Mouse (Mus musculus) midbrain, embryonic 16.5 days (tissue): ENCODE results near the gene Atg16l2. TPM values are rescaled to one million over a fixed set of nuclear protein-coding genes. Genes with fewer than 3 reads are reported as not detected.

Experiments
- ATAC-seq: fragments of 200-750 bp; cut with Nextera tagmentation; 2 replicates; pipeline ENCODE4 v1.8.0; 2017; ENCODE audit warnings: moderate TSS enrichment
- H3K27ac ChIP-seq: fragments of 300-500 bp; sonication (generic); 2 replicates; pipeline ENCODE4 v1.5.1; 2014; ENCODE audit warnings: mild to moderate bottlenecking, low read length, mixed read lengths
- H3K27me3 ChIP-seq: fragments of 300-500 bp; sonication (generic); 2 replicates; pipeline ENCODE4 v1.6.1; 2014; ENCODE audit warnings: low read depth, low read length, mixed read lengths; ENCODE audit not compliant: control insufficient read depth, insufficient read depth
- H3K36me3 ChIP-seq: fragments of 300-500 bp; sonication (generic); 2 replicates; pipeline ENCODE4 v1.6.1; 2014; ENCODE audit warnings: mild to moderate bottlenecking, low read length, moderate library complexity, mixed read lengths; ENCODE audit not compliant: control insufficient read depth, insufficient read depth
- H3K4me1 ChIP-seq: fragments of 300-500 bp; sonication (generic); 2 replicates; pipeline ENCODE4 v1.6.1; 2014; ENCODE audit warnings: mild to moderate bottlenecking, low read length, mixed read lengths; ENCODE audit not compliant: control insufficient read depth, insufficient read depth
- H3K4me2 ChIP-seq: fragments of 300-500 bp; sonication (generic); 2 replicates; pipeline ENCODE4 v1.6.1; 2014; ENCODE audit warnings: mild to moderate bottlenecking, low read length, mixed read lengths
- H3K4me3 ChIP-seq: fragments of 300-500 bp; sonication (generic); 2 replicates; pipeline ENCODE4 v1.5.1; 2014; ENCODE audit warnings: low read depth, mild to moderate bottlenecking, low read length, moderate library complexity, mixed read lengths
- H3K9ac ChIP-seq: fragments of 300-500 bp; sonication (generic); 2 replicates; pipeline ENCODE4 v1.6.1; 2014; ENCODE audit warnings: low read depth, low read length, mixed read lengths
- H3K9me3 ChIP-seq: fragments of 300-500 bp; sonication (generic); replicated peaks from 2 replicates; pipeline ENCODE4 v1.6.1; 2014; ENCODE audit warnings: mild to moderate bottlenecking, low read length, mixed read lengths; ENCODE audit not compliant: control insufficient read depth, poor library complexity, severe bottlenecking
- WGBS: fragments of 180-500 bp; shearing (Covaris S2); extraction: QIAGEN DNeasy Blood & Tissue Kit; methylation state at CpG from one replicate; pipeline ENCODE4 v1.1.7; 2014; 5-methylcytosine and 5-hydroxymethylcytosine counted together
- polyA plus RNA-seq: library from polyadenylated mRNA; unstranded; fragments of >200 nt; fragmentation: Nextera tagmentation; extraction: Ambion mirVana; gene quantifications from 2 replicates; pipeline ENCODE4 v1.2.1, GENCODE M21; 2015

The Atg16l2 gene
- polyA plus RNA-seq, 1 experiment from 2014 or later, result 36.3 TPM

- H3K36me3 ChIP-seq, result no peaks in the 10 kb centered on the region
- under 1% methylated on average over 30 of the region's 30 CpGs for WGBS
- ATAC-seq, result no peak; the same call in none of the 2 replicates
- peak overlapping the region; percentile 87 for H3K4me2 ChIP-seq
- H3K4me3 ChIP-seq, result peak overlapping the region; percentile 65
- H3K27me3 ChIP-seq, result peaks cover 7% of the 10 kb centered on the region; the same call in 1 of the 2 replicates
- H3K4me1 ChIP-seq, result peaks cover 13% of the 10 kb centered on the region; the same call in 1 of the 2 replicates
- peak overlapping the region; percentile 65 for H3K27ac ChIP-seq
- H3K9ac ChIP-seq, result peak overlapping the region; percentile 72
- no peaks in the 10 kb centered on the region for H3K9me3 ChIP-seq
Measured at GRCm38 (mm10) chr7:101301361-101301880, 630 bp downstream of the Atg16l2 start.

- peaks cover 18% of the 10 kb centered on the region for H3K4me1 ChIP-seq
- H3K27me3 ChIP-seq, result peaks cover 7% of the 10 kb centered on the region; the same call in 1 of the 2 replicates
- WGBS, result 84% methylated on average over 3 of the region's 3 CpGs
- H3K27ac ChIP-seq, result no peak overlapping the region
- no peak overlapping the region for H3K4me2 ChIP-seq
- no peak overlapping the region for H3K9ac ChIP-seq
- H3K36me3 ChIP-seq, result no peaks in the 10 kb centered on the region
- no peak for ATAC-seq
- no peaks in the 10 kb centered on the region for H3K9me3 ChIP-seq
- H3K4me3 ChIP-seq, result no peak overlapping the region
Measured at GRCm38 (mm10) chr7:101298375-101298774, 3.7 kb downstream of the Atg16l2 start.

GRCm38 (mm10) chr7:101297023-101297405 is 5.0 kb downstream of the Atg16l2 start:
- Histone ChIP-seq H3K4me1 (peaks cover 15% of the 10 kb centered on the region), H3K27me3 (peaks cover 7% of the 10 kb centered on the region; the same call in 1 of the 2 replicates), H3K27ac (peak overlapping the region; percentile 53), H3K4me3 (peak overlapping the region; percentile 42), H3K4me2 (peak overlapping the region; percentile 77), H3K9ac (peak overlapping the region; percentile 57), H3K36me3 (no peaks in the 10 kb centered on the region), H3K9me3 (no peaks in the 10 kb centered on the region)
- 17% methylated on average over 8 of the region's 8 CpGs for WGBS
- peak; percentile 52; the same call in 1 of the 2 replicates for ATAC-seq

GRCm38 (mm10) chr7:101296252-101297022 is 5.6 kb downstream of the Atg16l2 start:
- Histone ChIP-seq H3K4me3 (peak overlapping the region; percentile 42), H3K4me1 (peaks cover 15% of the 10 kb centered on the region), H3K9me3 (no peaks in the 10 kb centered on the region), H3K27me3 (peaks cover 7% of the 10 kb centered on the region; the same call in 1 of the 2 replicates), H3K4me2 (peak overlapping the region; percentile 77), H3K27ac (peak overlapping the region; percentile 53), H3K36me3 (no peaks in the 10 kb centered on the region), H3K9ac (peak overlapping the region; percentile 57)
- 11% methylated on average over 35 of the region's 35 CpGs for WGBS
- peak; percentile 91 for ATAC-seq

GRCm38 (mm10) chr7:101295438-101295837 is 6.6 kb downstream of the Atg16l2 start:
- H3K36me3 ChIP-seq, result no peaks in the 10 kb centered on the region
- no peaks in the 10 kb centered on the region for H3K9me3 ChIP-seq
- no peak overlapping the region for H3K27ac ChIP-seq
- no peak for ATAC-seq
- no peak overlapping the region for H3K4me2 ChIP-seq
- H3K4me3 ChIP-seq, result no peak overlapping the region
- H3K27me3 ChIP-seq, result peaks cover 7% of the 10 kb centered on the region; the same call in 1 of the 2 replicates
- WGBS, result 62% methylated on average over 1 of the region's 1 CpGs
- H3K4me1 ChIP-seq, result peaks cover 8% of the 10 kb centered on the region
- H3K9ac ChIP-seq, result no peak overlapping the region

DNA sequence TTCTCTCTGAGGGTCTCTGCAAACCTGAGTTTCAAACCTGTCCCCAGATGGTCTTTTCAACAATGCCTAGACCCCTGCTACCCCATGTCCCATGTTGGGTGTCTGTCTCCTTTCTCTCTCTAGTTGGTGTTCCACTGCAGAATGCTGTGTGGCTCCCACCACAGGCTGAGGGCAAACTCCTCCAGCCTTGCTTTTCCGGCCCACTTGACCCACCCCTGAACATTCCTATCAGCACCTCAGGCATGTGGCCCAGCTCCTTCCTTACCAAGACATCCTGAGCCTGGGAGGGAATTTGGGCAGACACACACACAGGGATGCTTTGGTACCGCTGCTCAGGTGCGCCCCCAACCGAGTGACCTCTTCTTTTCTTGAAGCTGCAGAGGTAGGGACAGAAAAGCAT is 8.4 kb downstream of the Atg16l2 start:
- no peaks in the 10 kb centered on the region for H3K9me3 ChIP-seq

DNA sequence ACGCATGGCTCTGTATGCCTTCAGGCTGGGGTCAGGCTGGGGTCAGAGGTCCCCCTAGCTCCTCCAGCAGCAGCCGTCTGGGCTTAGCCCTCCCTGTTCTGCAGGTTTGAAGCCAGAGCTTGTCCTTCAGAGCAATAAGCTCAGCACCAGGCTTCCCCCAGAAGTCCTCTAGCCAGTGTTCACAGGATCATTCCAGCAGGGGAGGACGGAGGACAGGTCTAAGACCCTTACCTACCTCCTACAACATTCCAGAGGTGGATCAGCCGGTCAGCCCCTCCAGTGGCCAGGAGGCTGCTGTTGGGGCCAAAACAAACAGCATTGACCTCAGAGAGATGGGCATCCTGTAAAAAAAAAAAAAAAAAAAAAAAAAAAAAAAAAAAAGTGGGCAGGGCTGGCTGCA is 8.9 kb downstream of the Atg16l2 start:
- WGBS, result 65% methylated on average over 4 of the region's 4 CpGs
- H3K27me3 ChIP-seq, result peaks cover 6% of the 10 kb centered on the region; the same call in 1 of the 2 replicates
- no peak overlapping the region for H3K27ac ChIP-seq
- no peaks in the 10 kb centered on the region for H3K36me3 ChIP-seq
- H3K4me3 ChIP-seq, result no peak overlapping the region
- no peak overlapping the region for H3K9ac ChIP-seq
- H3K9me3 ChIP-seq, result no peaks in the 10 kb centered on the region
- ATAC-seq, result no peak
- H3K4me1 ChIP-seq, result peaks cover 8% of the 10 kb centered on the region
- no peak overlapping the region for H3K4me2 ChIP-seq

More for the DNA sequence above, 8.4 kb downstream of the Atg16l2 start:
- no peak overlapping the region for H3K9ac ChIP-seq
- no peak overlapping the region for H3K27ac ChIP-seq
- WGBS, result 53% methylated on average over 4 of the region's 4 CpGs
- H3K4me3 ChIP-seq, result no peak overlapping the region
- H3K27me3 ChIP-seq, result peaks cover 7% of the 10 kb centered on the region; the same call in 1 of the 2 replicates
- peaks cover 8% of the 10 kb centered on the region for H3K4me1 ChIP-seq
- ATAC-seq, result no peak
- no peaks in the 10 kb centered on the region for H3K36me3 ChIP-seq
- no peak overlapping the region for H3K4me2 ChIP-seq

DNA sequence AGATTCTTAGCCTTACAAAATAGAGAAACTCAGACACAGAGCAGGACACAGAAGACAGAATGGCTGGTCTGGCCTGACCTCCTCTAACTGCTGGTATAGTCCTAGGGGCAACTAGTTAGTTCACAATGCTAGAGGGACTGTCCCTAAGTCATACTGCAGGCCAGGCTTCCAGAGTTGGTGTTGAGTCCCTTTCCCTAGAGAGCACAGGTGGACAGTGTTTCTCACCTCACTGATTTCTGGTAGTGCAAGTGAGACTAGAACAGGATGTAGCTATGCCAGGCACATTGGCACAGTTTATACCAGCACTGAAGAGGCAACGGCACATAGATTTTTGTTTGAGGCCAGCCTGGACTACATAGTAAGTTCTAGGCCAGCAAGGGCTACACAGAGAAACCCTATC is 9.4 kb downstream of the Atg16l2 start:
- no peaks in the 10 kb centered on the region for H3K9me3 ChIP-seq

DNA sequence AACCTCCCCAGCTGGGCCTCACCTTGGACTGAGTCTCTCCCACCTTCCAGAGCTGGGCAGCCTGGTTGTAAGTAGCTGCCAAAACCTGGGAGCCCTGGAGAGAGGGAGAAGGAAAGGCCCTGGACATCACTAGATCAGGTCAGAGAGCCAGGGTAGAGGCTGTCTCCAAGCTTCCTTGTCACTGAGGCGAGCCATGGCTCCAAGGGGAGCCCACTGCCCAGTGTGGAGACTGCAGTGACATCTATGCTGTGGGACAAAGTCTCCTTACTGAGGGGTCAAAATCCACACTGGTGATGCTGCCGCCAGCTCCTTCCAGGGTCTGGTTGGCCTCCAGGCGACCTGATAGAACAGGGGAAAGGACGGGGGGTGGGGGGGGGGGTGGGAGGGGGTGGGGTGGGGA is 10.0 kb downstream of the Atg16l2 start:
- H3K4me1 ChIP-seq, result peaks cover 7% of the 10 kb centered on the region
- H3K4me3 ChIP-seq, result no peak overlapping the region
- no peak overlapping the region for H3K4me2 ChIP-seq
- WGBS, result 85% methylated on average over 2 of the region's 4 CpGs
- H3K9ac ChIP-seq, result no peak overlapping the region
- H3K27me3 ChIP-seq, result no peaks in the 10 kb centered on the region
- H3K36me3 ChIP-seq, result no peaks in the 10 kb centered on the region; the same call in 1 of the 2 replicates
- H3K9me3 ChIP-seq, result no peaks in the 10 kb centered on the region
- ATAC-seq, result no peak
- no peak overlapping the region for H3K27ac ChIP-seq

More for the DNA sequence above, 9.4 kb downstream of the Atg16l2 start:
- ATAC-seq, result no peak
- no peak overlapping the region for H3K9ac ChIP-seq
- no peak overlapping the region for H3K4me3 ChIP-seq
- peaks cover 8% of the 10 kb centered on the region for H3K4me1 ChIP-seq
- 0 out of 2 replicates have a peak, but pooled peaks cover 1% of the 10 kb centered on the region for H3K27me3 ChIP-seq
- H3K4me2 ChIP-seq, result no peak overlapping the region
- H3K36me3 ChIP-seq, result no peaks in the 10 kb centered on the region; the same call in 1 of the 2 replicates
- H3K27ac ChIP-seq, result no peak overlapping the region
- 92% methylated on average over 1 of the region's 1 CpGs for WGBS
